Mouse (Mus musculus) liver, adult (tissue): ENCODE data around the gene Gsg1.

Source experiments
- GATA4 ChIP-seq: IDR thresholded peaks from 2 replicates; pipeline ENCODE4 v1.6.1; 2014; ENCODE audit warnings: mild to moderate bottlenecking, low read length; ENCODE audit not compliant: insufficient replicate concordance

The Gsg1 gene

DNA sequence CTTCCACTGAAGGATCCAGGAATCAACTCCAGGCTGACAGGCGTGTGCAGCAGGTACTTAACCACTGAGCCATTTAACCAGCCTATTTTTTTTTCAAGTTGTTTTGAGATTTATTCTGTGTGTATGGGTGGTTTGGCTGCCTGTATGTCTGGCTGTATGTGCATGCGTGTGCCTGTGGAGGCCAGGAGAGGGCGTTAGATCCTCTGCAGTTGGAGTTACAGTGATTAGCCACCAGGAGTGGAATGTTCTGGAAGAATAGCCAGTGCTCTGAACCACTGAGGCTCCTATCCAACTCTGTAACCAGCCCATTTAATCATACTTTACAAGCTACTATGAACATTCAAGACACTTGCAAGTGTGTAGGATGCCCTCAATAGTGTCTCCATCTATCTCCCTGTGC lies 17.6 kb downstream of the Gsg1 start:
- no peak for TF ChIP-seq GATA4

DNA sequence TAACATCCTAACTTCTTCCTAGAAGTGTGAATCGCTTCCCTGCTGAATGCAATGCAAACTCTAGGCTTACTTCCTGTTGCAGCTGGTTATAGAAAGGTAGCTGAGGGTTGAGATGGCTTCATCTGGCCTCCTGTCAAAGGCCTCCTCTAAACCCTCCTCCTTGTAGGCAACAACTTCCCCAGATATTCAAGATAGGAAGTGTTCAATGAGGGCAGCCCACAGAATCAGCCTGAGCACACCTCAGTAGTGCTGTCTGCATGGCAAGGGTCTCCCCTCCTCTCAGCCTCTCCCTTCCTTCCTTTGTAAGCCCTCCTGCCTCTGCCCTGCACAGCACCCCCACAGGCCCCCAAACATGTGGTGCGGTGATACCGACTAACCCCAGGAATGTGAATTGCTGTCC lies 18.4 kb downstream of the Gsg1 start:
- TF ChIP-seq GATA4 = no peak

GRCm38 (mm10) chr6:135232443-135233182 lies 21.5 kb downstream of the Gsg1 start:
- TF ChIP-seq GATA4 = no peak

DNA sequence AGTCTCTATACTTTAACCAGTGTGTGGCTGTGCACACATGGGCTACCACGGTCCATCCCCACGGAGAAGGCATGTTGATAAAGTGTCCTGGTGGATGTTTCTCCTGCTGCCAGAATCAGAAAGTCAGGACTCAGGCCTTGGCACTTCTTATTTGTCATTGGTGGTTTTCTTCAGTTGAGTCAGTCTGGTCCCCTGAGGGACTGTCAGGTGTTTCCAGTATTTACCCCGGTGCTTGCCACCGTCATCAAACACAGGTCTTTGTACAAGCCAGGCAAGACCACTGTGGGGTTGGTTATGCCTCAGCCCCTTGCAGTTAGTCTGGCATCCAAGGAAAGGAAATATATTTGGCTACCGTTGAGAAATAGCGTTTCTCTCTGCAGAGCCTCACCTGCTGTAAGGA lies 23.6 kb downstream of the Gsg1 start:
- TF ChIP-seq GATA4 = no peak

DNA sequence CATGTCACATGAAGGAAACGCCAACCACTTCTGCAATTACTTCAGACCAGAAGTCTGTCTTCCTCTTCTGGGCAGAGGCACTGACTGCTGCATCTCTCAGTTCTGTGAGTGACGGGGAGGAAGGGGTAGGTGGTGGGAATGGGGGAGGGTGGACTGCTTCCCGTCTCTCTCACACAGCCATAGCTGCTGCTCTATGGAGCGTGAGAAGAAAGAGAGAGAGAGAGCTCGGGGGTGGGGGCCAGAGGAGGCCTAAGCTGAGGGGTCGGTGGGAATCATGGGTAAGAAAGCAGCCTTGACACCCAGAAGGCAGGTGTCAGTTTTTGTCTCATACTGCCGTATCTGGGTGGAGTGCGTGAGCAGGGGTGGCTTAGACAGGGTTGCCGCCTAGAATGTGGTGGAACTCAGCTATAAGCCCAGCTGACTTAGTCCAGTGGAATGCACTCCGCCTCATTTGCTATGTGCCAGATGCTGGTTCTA lies 25.6 kb downstream of the Gsg1 start:
- TF ChIP-seq GATA4 = no peak

DNA sequence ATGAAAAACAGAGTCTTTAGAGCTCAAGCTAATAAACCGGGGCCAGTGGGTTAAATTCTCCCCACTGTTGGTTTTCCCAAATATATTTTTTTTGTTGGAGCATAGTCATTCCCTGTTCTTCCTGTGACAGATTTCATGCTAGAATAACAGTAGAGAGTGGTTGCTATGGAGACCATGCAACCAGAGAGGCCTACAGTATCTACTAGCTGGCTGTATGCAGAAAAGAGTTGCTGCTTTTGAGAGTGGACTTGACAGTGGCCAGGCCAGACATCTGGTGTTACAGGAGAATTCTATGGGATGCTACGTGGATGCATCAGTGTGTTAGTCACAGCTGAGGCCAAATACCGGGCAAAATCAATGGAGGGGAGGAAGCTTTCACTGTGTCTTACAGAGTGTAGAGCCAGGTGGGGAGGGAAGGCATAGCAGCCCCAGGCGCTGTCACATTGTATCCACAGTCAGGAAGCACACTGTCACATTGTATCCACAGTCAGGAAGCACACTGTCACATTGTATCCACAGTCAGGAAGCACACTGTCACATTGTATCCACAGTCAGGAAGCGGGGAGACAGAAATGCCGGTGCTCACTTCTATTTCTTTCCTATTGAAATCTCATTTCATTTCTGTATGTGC lies 30.2 kb downstream of the Gsg1 start:
- no peak for TF ChIP-seq GATA4

- no peak for TF ChIP-seq GATA4
Observed at GRCm38 (mm10) chr6:135219916-135220315, 34.2 kb downstream of the Gsg1 start.

DNA sequence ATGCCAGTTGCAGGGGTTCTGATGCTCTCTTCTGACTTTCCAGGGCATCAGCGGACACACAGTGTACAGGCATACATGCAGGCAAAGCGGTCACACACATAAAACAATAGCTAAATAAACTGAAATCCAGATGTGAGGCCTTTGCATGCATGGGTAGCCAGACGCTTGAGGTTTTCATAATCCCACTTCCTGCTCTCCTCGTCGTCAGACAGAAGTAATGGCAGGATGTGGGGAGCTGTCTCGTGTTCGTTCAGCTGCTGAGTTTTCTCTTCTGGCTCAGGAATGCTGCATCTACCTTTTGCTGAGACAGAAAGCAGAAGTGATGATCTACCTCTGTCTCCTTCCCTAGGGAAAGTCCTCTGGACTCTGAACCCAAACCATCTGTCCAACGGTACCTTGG lies 35.8 kb downstream of the Gsg1 start:
- no peak for TF ChIP-seq GATA4

GRCm38 (mm10) chr6:135212666-135213065 lies 41.5 kb downstream of the Gsg1 start:
- TF ChIP-seq GATA4 = no peak

- TF ChIP-seq GATA4 = no peak
Observed at GRCm38 (mm10) chr6:135211169-135211568, 43.0 kb downstream of the Gsg1 start.

DNA sequence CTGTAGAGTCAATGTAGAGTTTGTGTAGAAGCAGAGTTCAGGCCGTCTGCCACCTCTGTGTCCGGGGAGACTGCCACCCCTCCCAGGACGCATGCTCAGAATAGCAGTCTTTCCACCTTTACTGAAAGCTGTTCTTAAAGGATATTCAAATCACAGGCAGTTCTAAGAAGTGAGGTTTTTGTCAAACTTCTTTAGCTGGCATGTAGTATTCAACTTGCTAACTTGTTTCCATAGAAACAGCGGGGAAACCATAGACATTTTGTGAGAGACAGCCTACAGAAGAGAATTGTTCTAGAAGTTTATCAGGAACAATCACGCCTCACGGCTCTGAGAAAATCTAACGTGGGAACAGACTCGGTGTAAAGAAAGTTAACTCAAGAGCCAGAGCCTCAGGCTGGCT lies 47.2 kb downstream of the Gsg1 start:
- TF ChIP-seq GATA4 = no peak

DNA sequence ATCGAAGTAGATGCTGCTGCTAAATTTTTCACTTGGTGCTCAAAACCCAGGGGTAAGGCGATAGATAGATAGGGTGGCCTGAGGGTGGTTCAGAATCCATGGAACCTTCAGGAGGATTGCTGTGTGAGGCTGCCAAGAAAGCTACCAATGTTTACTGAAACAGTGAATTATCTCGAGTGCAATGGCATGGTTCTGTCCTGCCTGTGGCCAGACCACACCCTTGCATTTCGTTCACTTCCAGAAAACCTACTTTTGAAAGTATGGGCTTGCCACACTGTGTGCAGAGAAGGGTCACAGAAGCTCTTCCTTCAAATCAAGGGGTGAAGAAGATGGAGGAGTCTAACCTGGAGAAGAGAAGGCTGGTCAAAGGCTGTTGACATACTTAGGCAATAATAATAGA lies 48.3 kb downstream of the Gsg1 start:
- no peak for TF ChIP-seq GATA4

- TF ChIP-seq GATA4 = no peak
Observed at GRCm38 (mm10) chr6:135204869-135205268, 49.3 kb downstream of the Gsg1 start.

GRCm38 (mm10) chr6:135203737-135204136 lies 50.4 kb downstream of the Gsg1 start:
- no peak for TF ChIP-seq GATA4

DNA sequence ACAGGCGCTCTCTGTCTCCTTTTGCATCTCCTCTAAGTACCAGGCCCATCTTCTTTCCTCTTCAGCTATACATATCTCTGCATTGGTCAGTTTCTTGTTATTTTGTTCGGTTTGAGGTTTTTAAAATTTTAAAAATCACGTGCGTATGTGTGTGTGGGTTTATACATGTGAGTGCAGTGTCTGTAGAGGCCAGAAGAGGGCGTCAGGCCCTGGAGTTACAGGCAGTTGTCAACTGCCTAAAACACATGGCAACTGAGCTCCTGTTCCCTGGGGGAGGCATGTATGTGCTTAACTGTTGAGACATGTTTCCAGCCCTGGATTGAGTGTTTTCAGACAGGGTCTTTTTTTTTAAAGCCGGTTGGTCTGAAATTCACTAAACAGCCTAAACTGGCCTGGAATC lies 51.5 kb downstream of the Gsg1 start:
- TF ChIP-seq GATA4 = no peak

DNA sequence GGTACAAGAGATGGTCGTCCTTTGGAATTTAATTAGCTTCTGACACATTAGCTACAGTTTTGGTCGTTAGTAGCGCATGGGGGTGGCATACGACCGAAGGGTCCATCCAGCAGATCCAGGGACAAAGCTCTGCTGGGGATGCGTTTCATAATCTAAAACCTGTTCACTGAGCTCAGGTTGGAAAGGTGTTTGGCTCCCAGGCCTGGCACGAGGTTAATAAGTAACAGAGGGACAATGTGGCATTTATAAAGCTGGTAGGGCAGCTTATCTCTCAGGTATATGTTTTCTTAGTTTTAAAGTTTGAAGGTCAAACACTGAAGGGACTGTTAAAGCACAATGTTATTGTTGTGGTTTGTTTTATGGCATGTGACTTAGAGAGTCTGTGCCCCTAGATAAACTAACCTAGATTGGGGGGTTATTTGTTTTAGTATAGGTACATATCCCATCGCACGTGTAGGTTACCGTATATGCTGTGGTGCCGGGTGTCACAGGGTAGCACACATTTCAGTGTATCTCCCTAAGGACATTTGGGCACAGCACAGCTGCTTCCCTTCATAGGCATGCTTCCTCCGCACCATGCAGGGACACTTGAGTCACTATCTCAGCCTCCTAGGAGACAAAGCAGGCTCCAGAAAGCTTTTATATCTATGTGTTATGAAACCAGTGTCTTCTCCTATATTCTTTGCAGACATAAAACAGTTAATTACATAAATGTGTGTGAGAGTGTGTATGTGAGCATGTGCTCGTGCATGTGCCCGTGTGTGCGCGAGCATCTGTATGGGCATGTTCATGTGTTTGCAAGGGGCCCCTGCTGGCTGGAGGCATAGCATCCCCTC lies 53.8 kb downstream of the Gsg1 start:
- TF ChIP-seq GATA4 = no peak

DNA sequence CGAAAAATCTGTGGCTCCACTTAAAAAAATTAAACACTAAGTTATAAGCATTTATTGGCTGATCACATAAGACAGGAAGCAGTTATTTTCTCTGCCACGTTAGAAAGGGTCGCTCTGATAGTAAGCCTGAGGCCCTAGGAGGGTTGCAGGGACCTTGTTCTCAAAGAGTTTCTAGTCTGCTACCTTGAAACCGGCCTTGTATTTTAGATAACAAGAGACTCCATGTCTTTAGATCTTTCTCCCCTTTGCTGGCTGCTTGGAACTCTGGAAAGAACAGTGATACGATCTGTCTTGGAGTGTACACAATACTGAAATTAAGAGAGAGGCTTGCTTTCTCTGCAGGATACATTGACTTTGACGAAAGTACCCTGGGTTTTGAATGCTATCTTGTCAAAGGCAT lies 55.4 kb downstream of the Gsg1 start:
- TF ChIP-seq GATA4 = no peak
